In the genomic region with DNA sequence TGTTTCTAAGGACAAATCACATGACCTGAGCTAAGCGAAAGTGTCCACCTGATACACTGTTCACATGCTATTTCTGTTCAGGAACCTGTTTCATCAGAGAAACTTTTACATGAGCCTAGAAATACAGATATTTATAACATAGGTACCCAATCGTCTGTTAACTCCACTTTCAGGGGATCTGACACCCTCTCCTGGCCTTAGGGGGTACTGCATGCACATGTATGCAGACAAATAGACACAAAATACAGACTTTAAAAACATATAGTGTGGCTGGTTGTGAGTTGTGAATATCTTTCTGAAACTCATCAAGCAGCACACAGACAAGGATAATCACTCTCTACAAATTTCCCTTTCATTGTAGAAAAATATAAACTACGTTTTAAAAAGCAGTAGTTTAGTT, we compare ENCODE assay signal across 8 mouse cellular contexts.
DNase-seq lines count a peak whose midpoint lies in the region; ATAC-seq lines count a peak whose summit lies in the region.

No protein-coding gene starts in this region.

- ATAC-seq in megakaryocyte-erythroid progenitor cell, adult 5-6 weeks (replicated peaks; ENCODE audit: low FRiP score, low TSS enrichment, poor library complexity, severe bottlenecking): no peak
- ATAC-seq in megakaryocyte, adult 5-6 weeks (ENCODE audit: poor library complexity, severe bottlenecking): no peak

- DNase-seq in cerebellum, adult 8-10 months: peak; percentile 15
- no peak for DNase-seq in cerebellum, adult 11 months
- peak; percentile 39 for DNase-seq in kidney, postnatal 10 days
- no peak for DNase-seq in kidney, adult 11 months
- peak; percentile 21 for DNase-seq in 416B (ENCODE audit: low read depth)
- DNase-seq in cerebellum, postnatal 25 days: peak; percentile 15 to 57

Comparison
In these comparisons a context has a peak if more than half of its experiments do, and no peak if none do; other contexts are left out.
1. DNase-seq: peak in cerebellum, adult 8-10 months (single experiment), kidney, postnatal 10 days (single experiment), 416B (single experiment) and cerebellum, postnatal 25 days (2 of 2); none in cerebellum, adult 11 months (single experiment) and kidney, adult 11 months (single experiment).